Mouse (Mus musculus): Measurements from ENCODE around the gene Flt1.

GRCm38 (mm10) chr5:147632716-147633115 lies 93.1 kb downstream of the Flt1 start:
- no peak for TF ChIP-seq CTCF (IDR thresholded peaks at IDR 0.05; ENCODE audit: low read depth, low read length)
- no peak for TF ChIP-seq POLR2A (IDR thresholded peaks at IDR 0.05; ENCODE audit: borderline replicate concordance, low read depth, low read length)
